Mouse (Mus musculus) heart, embryonic 15.5 days (tissue): ENCODE measurements around the gene Epb41l4b. TPM values are rescaled to one million over a fixed set of nuclear protein-coding genes. Genes with fewer than 3 reads are reported as not detected.
A peak's percentile ranks its signal among the peaks of the same experiment; 100 is the strongest.

Experiments used
- ATAC-seq: fragments of 200-750 bp; cut with Nextera tagmentation; replicated peaks from 2 replicates; pipeline ENCODE4 v1.8.0; 2017; ENCODE audit warnings: low read depth, moderate TSS enrichment; ENCODE audit not compliant: insufficient number of reproducible peaks, insufficient read depth, low FRiP score
- H3K27ac ChIP-seq: fragments of 300-500 bp; sonication (generic); 2 replicates; pipeline ENCODE4 v1.5.1; 2015; ENCODE audit warnings: mild to moderate bottlenecking, inconsistent platforms
- H3K27me3 ChIP-seq: fragments of 300-500 bp; sonication (generic); 2 replicates; pipeline ENCODE4 v1.6.1; 2015; ENCODE audit warnings: inconsistent platforms
- H3K36me3 ChIP-seq: fragments of 300-500 bp; sonication (generic); 2 replicates; pipeline ENCODE4 v1.6.1; 2015; ENCODE audit warnings: mild to moderate bottlenecking, inconsistent platforms
- H3K4me1 ChIP-seq: fragments of 300-500 bp; sonication (generic); replicated peaks from 2 replicates; pipeline ENCODE4 v1.6.1; 2015; ENCODE audit warnings: inconsistent platforms
- H3K4me2 ChIP-seq: fragments of 300-500 bp; sonication (generic); 2 replicates; pipeline ENCODE4 v1.6.1; 2015; ENCODE audit warnings: inconsistent platforms, mild to moderate bottlenecking, moderate library complexity
- H3K4me3 ChIP-seq: fragments of 300-500 bp; sonication (generic); 2 replicates; pipeline ENCODE4 v1.5.1; 2015; ENCODE audit warnings: mild to moderate bottlenecking, inconsistent platforms
- H3K9ac ChIP-seq: fragments of 300-500 bp; sonication (generic); 2 replicates; pipeline ENCODE4 v1.6.1; 2015; ENCODE audit warnings: mild to moderate bottlenecking, inconsistent platforms
- H3K9me3 ChIP-seq: fragments of 300-500 bp; sonication (generic); replicated peaks from 2 replicates; pipeline ENCODE4 v1.6.1; 2016; ENCODE audit warnings: inconsistent platforms
- WGBS: fragments of 180-500 bp; shearing (Covaris S2); methylation state at CpG from one replicate; pipeline ENCODE4 v1.1.7; 2015; ENCODE audit warnings: mixed read lengths; 5-methylcytosine and 5-hydroxymethylcytosine counted together
- polyA plus RNA-seq: library from polyadenylated mRNA; unstranded; fragments of >200 nt; fragmentation: Nextera tagmentation; extraction: Ambion mirVana; gene quantifications from 2 replicates; pipeline ENCODE4 v1.2.1, GENCODE M21; 2015

Epb41l4b gene
- polyA plus RNA-seq, 1 experiment from 2014 or later, result 0.31 TPM

DNA sequence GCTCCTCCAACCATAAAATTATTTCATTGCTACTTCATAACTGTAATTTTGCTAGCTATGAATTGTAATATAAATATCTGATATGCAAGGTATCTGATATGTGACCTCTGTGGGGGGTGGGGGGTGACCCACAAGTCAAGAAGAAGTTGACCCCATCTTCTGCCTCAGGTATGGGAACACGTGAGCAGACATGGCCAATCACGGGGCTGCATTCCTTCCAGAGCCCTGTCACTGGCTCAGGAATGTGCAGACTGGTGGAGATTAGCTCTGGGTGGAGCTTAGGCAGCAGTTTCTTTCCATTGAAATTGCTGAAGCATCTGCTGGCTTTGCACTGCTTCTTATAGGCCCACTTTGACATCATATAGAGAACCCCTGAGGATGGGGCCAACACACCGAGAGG, 4.9 kb upstream of the Epb41l4b start:
- H3K4me2 ChIP-seq, result no peak overlapping the region
- H3K9me3 ChIP-seq, result no peaks in the 10 kb centered on the region
- 40% methylated on average over 3 of the region's 3 CpGs for WGBS
- H3K36me3 ChIP-seq, result no peaks in the 10 kb centered on the region
- H3K27ac ChIP-seq, result no peak overlapping the region
- H3K4me1 ChIP-seq, result peaks cover 5% of the 10 kb centered on the region
- H3K9ac ChIP-seq, result no peak overlapping the region
- H3K27me3 ChIP-seq, result peaks cover 19% of the 10 kb centered on the region
- ATAC-seq, result no peak
- H3K4me3 ChIP-seq, result no peak overlapping the region

DNA sequence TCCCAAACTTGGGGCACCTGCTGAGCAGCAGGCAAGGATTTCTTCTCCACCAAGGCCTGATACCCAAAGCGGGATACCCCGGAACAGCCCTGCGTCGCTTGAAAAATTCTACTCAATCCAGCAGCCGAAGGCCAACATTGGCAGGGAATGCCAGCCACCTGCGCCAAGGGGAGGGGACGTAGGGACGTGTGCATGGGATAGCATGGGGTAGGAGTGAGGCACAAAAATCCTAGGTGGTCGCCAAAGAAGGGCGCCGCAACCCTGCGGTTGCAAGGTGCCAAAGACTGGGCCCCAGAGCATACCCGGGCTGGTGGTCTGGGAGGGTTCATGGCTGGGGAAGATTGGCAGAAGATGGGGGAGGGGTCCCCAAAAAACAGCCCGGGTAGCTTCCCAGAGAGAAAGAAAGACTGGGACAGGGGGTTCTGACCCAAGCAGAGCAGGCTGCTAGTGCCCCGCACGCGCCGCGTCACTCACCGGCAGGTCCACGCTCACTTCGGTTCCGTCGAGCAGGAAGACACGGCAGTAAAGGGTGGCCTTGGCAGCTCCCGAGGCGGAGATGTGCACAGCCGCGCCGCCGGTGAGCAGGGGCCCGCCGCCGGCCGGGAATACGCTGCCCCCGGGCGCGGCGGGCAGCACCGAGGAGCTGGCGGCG, 737 bp downstream of the Epb41l4b start:
- H3K27ac ChIP-seq, result no peak overlapping the region
- H3K4me2 ChIP-seq, result peak overlapping the region; percentile 99
- peak overlapping the region; percentile 70 for H3K4me3 ChIP-seq
- WGBS, result 3% methylated on average over 28 of the region's 43 CpGs
- no peaks in the 10 kb centered on the region for H3K9me3 ChIP-seq
- 0 out of 2 replicates have a peak, but pooled peaks have one; percentile 19 for ATAC-seq
- H3K9ac ChIP-seq, result peak overlapping the region; percentile 64
- peaks cover 61% of the 10 kb centered on the region for H3K27me3 ChIP-seq
- H3K36me3 ChIP-seq, result no peaks in the 10 kb centered on the region
- H3K4me1 ChIP-seq, result peaks cover 21% of the 10 kb centered on the region

DNA sequence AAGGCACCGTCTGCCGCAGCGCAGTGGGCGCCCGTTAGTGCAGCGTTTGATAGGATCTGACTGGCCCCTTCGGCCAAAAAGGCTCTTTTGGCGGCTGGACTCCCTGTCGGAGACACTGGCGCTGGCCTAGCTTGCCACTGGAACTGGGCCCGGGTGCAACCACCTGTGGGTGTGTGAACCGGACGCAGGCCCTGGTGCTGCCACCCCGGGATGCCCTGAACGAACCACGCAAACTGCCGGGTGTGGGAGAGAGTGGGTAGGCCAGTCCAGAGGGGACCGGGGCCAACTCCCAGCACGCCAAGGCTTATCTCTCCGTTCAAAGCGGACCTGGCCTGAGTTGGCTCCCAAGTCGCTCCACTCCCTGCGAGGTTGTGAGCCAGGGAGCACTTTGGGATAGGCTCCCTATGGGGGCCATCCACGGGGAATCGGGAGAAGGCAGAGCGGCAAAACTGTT, 1.3 kb downstream of the Epb41l4b start:
- Histone ChIP-seq H3K9ac (peak overlapping the region; percentile 7; the same call in 1 of the 2 replicates), H3K4me3 (peak overlapping the region; percentile 70), H3K27me3 (peaks cover 64% of the 10 kb centered on the region), H3K9me3 (no peaks in the 10 kb centered on the region), H3K4me1 (peaks cover 21% of the 10 kb centered on the region), H3K4me2 (peak overlapping the region; percentile 99), H3K36me3 (no peaks in the 10 kb centered on the region), H3K27ac (no peak overlapping the region)
- WGBS, result 9% methylated on average over 26 of the region's 26 CpGs
- ATAC-seq, result no peak

DNA sequence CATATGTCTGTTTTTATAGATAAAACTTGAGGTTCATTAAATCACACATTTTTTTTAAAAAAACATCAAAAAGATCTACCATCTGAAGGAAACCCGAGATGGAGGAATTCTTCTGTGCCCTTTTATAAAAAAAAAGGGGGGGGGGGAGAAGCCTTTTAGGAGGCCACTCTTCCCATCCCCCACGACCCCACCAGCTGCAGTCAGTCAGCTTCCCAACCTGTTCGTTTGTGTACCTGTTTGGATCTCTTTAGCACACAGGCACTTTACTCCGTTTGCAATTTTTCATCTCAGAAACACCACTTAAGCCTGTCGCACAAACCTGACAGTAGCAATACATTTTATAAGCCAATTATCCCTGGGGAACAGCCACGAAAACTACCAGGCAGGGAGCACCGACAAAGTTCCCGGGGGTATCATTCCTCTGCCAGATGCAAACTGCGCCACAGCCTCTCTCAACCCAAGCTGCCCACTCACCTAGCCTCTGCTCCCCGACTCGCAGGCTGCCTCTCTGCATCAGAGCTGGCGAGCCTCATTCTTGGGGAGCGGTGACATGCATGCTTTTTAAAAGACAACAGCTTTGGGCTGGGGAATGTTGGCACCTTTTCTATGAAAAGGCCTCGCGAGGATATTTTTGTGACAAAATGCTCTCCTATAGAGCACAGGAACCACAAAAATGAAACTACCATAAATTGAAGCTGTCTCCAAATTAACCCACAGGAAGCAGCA, 2.1 kb downstream of the Epb41l4b start:
- Histone ChIP-seq H3K4me2 (peak overlapping the region; percentile 99), H3K9me3 (no peaks in the 10 kb centered on the region), H3K9ac (no peak overlapping the region), H3K27me3 (peaks cover 68% of the 10 kb centered on the region), H3K36me3 (no peaks in the 10 kb centered on the region), H3K4me1 (peaks cover 21% of the 10 kb centered on the region), H3K4me3 (peak overlapping the region; percentile 70; the same call in 1 of the 2 replicates), H3K27ac (no peak overlapping the region)
- no peak for ATAC-seq
- 39% methylated on average over 15 of the region's 15 CpGs for WGBS

DNA sequence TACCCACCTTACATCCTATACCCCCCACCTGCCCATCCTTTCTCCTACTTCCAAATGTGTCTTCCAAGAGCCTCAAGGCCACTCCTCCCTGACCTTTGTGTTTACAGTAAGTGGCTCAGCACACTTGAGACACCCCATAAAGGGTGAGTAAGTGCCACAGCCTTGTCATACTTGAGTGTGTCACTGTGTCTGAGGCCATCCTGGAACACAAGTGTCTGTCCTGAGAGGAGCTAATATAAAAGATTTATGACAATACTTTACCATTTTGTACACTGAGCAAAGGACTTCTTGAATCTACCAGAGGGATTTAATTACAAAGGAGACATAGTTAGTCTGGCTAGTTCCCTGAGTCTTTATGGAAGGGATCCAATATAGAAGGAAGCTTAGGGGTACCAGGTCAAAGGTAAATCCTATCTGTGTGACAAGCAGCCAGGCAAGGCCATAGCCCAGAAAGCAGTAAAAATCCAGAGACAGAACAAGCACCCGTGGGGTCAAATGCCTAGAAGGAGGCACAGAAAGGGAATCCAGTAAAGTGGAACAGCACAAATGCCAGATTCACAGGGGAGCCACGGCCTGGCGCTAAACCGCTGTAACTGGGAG, 2.9 kb downstream of the Epb41l4b start:
- H3K9me3 ChIP-seq, result no peaks in the 10 kb centered on the region
- whole genome bisulfite sequencing, result 75% methylated on average over 4 of the region's 4 CpGs
- no peak overlapping the region for H3K4me3 ChIP-seq
- ATAC-seq, result no peak
- H3K4me1 ChIP-seq, result peaks cover 21% of the 10 kb centered on the region
- H3K27me3 ChIP-seq, result peaks cover 66% of the 10 kb centered on the region
- no peak overlapping the region for H3K27ac ChIP-seq
- no peak overlapping the region for H3K9ac ChIP-seq
- no peaks in the 10 kb centered on the region for H3K36me3 ChIP-seq
- no peak overlapping the region for H3K4me2 ChIP-seq

DNA sequence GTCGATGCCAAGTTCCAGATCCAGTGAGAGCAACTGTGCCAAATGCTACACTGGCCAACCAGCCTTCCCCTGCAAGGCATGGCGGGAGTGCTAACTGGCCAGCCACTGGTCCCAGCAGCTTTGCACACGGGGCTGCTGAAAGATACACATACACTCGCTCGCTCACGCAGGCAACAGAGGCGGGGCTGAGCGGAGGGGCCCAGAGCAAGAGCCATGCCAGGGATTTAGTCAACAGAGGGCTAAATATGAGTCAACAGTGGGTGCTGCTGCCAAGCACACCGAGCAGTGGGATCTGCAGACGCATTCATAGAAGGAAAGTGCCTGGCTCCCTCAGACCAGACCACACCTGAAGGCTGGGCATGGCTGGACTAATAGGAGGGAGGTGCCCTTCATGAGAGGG, 3.8 kb downstream of the Epb41l4b start:
- Histone ChIP-seq H3K27ac (no peak overlapping the region), H3K9me3 (no peaks in the 10 kb centered on the region), H3K4me3 (no peak overlapping the region), H3K4me2 (0 out of 2 replicates have a peak overlapping the region, but pooled peaks have one; percentile 29), H3K4me1 (peaks cover 21% of the 10 kb centered on the region), H3K27me3 (peaks cover 67% of the 10 kb centered on the region), H3K9ac (no peak overlapping the region), H3K36me3 (no peaks in the 10 kb centered on the region)
- ATAC-seq, result no peak
- WGBS, result 51% methylated on average over 10 of the region's 10 CpGs

DNA sequence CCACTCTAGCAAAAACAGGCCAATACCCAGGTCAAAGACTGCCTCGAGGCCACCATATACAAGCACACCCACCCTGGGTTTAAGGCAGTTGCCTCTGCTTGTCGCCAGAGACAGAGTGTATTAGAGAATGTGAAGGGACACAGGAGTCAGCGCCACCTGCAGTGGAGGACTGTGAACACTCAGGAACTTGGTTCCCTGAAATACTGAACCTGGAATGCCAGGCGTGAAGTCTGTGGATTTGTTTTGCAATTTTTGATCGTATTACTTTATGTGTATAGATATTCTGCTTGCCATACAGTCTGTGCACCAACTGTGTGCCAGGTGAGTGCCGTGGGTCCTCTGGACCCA, 5.2 kb downstream of the Epb41l4b start:
- H3K36me3 ChIP-seq, result no peaks in the 10 kb centered on the region
- H3K4me2 ChIP-seq, result no peak overlapping the region
- H3K27me3 ChIP-seq, result peaks cover 67% of the 10 kb centered on the region
- WGBS, result 65% methylated on average over 6 of the region's 6 CpGs
- H3K9ac ChIP-seq, result no peak overlapping the region
- no peak overlapping the region for H3K4me3 ChIP-seq
- no peak for ATAC-seq
- H3K9me3 ChIP-seq, result no peaks in the 10 kb centered on the region
- H3K27ac ChIP-seq, result no peak overlapping the region
- peaks cover 17% of the 10 kb centered on the region for H3K4me1 ChIP-seq

DNA sequence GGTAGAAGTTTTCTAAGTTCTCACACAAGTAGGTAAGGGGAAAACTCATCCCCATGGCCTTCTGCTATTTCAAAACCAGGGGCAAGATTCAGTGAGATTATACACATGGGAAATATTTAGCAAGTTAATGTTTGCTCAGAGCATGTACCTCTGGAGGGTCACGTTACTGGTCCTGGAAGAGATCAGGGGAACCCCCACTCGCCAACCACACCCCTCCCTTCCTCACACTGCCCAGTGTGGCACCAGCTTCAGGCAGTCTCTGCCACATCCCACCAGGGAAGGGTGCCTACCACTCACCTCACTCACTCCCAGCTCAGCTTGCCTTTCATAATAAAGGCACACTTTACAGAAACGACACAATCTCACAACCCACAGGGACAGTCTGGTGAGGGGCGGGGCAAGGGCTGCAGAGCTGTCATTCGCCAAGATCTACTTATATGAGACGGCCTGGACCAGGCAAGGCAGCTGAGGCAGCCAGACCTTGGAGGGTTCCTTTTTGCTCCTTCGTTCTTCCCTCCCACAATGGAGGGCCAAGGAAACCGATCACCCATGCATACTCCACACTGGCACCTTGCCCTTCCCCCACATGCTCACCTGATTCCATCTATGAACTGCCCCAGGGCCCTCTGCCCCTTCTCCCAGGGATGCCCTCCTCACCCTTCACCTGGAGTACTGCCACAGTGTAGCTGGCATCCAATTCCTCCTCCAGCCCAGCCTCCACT, 5.7 kb downstream of the Epb41l4b start:
- ATAC-seq, result no peak
- no peak overlapping the region for H3K4me2 ChIP-seq
- H3K4me3 ChIP-seq, result no peak overlapping the region
- H3K9me3 ChIP-seq, result no peaks in the 10 kb centered on the region
- no peak overlapping the region for H3K27ac ChIP-seq
- 66% methylated on average over 8 of the region's 8 CpGs for WGBS
- peaks cover 63% of the 10 kb centered on the region for H3K27me3 ChIP-seq
- no peaks in the 10 kb centered on the region for H3K36me3 ChIP-seq
- no peak overlapping the region for H3K9ac ChIP-seq
- H3K4me1 ChIP-seq, result peaks cover 13% of the 10 kb centered on the region

DNA sequence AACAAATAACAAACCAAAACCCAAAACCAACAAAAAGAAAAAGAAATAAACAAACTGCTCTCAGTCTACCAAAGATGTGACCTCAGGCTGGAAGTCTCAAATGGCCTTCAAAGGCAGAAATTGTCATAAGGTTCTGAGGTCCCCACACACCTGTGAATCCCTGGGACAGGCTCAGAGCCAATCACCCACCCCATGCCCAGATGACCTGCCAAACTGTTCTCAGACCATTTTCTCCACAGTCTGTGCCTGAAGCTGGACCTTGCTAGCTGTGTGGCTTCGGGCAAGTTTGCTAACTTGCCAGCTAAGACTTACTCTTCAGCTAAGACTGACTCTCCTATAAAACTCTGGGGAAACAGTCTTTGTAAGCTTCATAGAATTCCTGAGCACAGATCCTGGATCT, 7.8 kb downstream of the Epb41l4b start:
- H3K36me3 ChIP-seq, result no peaks in the 10 kb centered on the region
- H3K4me3 ChIP-seq, result no peak overlapping the region
- H3K9me3 ChIP-seq, result no peaks in the 10 kb centered on the region
- no peak for ATAC-seq
- no peak overlapping the region for H3K9ac ChIP-seq
- H3K4me1 ChIP-seq, result peaks cover 6% of the 10 kb centered on the region
- 77% methylated on average over 1 of the region's 1 CpGs for WGBS
- H3K27me3 ChIP-seq, result peaks cover 46% of the 10 kb centered on the region
- no peak overlapping the region for H3K4me2 ChIP-seq
- no peak overlapping the region for H3K27ac ChIP-seq

DNA sequence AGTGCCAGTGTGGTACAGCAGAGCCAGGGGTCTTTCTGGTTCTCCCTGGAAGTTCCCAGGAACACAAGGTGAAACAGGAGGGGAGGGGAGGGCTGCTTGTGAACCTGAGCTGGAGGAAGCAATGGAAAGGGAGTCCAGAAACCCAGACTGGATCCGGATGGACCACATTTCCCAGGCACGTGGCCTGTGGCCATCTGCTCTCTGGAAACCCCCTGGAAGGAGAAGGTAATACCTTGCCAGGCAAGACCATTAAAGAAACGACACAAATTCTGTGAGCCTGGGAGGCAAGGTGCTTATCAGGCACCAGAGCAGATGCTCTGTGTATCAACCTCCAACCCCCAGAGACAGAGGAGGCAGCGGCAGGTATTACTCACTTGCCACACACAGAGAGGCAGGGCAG, 8.7 kb downstream of the Epb41l4b start:
- Histone ChIP-seq H3K27me3 (peaks cover 37% of the 10 kb centered on the region), H3K27ac (no peak overlapping the region), H3K36me3 (no peaks in the 10 kb centered on the region), H3K9me3 (no peaks in the 10 kb centered on the region), H3K4me1 (peaks cover 6% of the 10 kb centered on the region), H3K9ac (no peak overlapping the region), H3K4me2 (no peak overlapping the region), H3K4me3 (no peak overlapping the region)
- no peak for ATAC-seq
- 58% methylated on average over 4 of the region's 4 CpGs for WGBS

DNA sequence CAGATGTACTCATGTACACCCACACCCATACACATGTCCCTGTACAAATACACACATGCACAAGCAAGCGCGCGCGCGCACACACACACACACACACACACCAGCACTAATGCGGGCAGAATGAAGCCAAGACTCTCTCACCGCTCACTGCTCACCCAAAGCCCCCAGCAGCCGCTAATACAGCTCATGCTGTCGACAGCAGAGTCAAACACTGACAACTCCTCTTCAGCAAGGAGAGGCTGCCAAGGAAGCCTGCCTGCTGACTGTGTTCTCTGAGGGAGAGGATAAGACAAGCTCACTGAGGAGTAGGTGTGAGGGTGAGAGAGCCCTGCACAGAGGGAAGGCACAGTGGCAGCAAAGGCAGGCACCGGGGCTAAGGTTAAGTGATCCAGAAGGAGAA, 11.4 kb downstream of the Epb41l4b start:
- no peak overlapping the region for H3K4me2 ChIP-seq
- ATAC-seq, result peak; percentile 53
- H3K9me3 ChIP-seq, result no peaks in the 10 kb centered on the region
- H3K36me3 ChIP-seq, result no peaks in the 10 kb centered on the region
- peaks cover 2% of the 10 kb centered on the region for H3K4me1 ChIP-seq
- no peak overlapping the region for H3K27ac ChIP-seq
- WGBS, result 65% methylated on average over 10 of the region's 10 CpGs
- H3K9ac ChIP-seq, result no peak overlapping the region
- H3K27me3 ChIP-seq, result peaks cover 25% of the 10 kb centered on the region; the same call in 1 of the 2 replicates
- H3K4me3 ChIP-seq, result no peak overlapping the region
